Mouse (Mus musculus) olfactory bulb, adult 2 months (tissue): ENCODE results near the gene Col6a5. TPM values are rescaled to one million over a fixed set of nuclear protein-coding genes. Genes with fewer than 3 reads are reported as not detected.
A peak's percentile ranks its signal among the peaks of the same experiment; 100 is the strongest.
"Not testable (repeated sequence)": the region's sequence is repeated elsewhere in the genome, so short reads cannot be mapped to it uniquely, and the experiment has no call there.

ENCODE experiments used
- H3K27ac ChIP-seq: fragments of 200-500 bp; 2 replicates; pipeline ENCODE4 v1.5.1; 2012; ENCODE audit warnings: low read depth, low read length; ENCODE audit not compliant: insufficient read depth
- H3K4me1 ChIP-seq: fragments of 200-500 bp; 2 replicates; pipeline ENCODE4 v1.6.1; 2012; ENCODE audit warnings: low read length; ENCODE audit not compliant: control insufficient read depth, insufficient read depth
- H3K4me3 ChIP-seq: fragments of 200-500 bp; 2 replicates; pipeline ENCODE4 v1.5.1; 2012; ENCODE audit warnings: mild to moderate bottlenecking, low read depth, low read length, moderate library complexity; ENCODE audit not compliant: insufficient read depth
- CTCF ChIP-seq: fragments of 200-500 bp; IDR thresholded peaks from 2 replicates; pipeline ENCODE4 v1.5.1; 2012; ENCODE audit warnings: low read depth, mild to moderate bottlenecking, low read length, moderate library complexity; ENCODE audit not compliant: insufficient read depth
- POLR2A ChIP-seq: fragments of 200-500 bp; IDR thresholded peaks from 2 replicates; pipeline ENCODE4 v1.6.1; 2012; ENCODE audit warnings: mild to moderate bottlenecking, low read depth, low read length, moderate library complexity; ENCODE audit not compliant: insufficient read depth
- WGBS: fragments of 180-500 bp; shearing (Covaris S2); methylation state at CpG from one replicate; pipeline ENCODE4 v1.1.7; 2018; 5-methylcytosine and 5-hydroxymethylcytosine counted together
- polyA plus RNA-seq: library from polyadenylated mRNA; stranded (reverse); fragments of >200 nt; gene quantifications from 2 replicates; pipeline ENCODE4 v1.2.4, GENCODE M21; 2012; ENCODE audit warnings: low replicate concordance; ENCODE audit not compliant: missing spikeins, insufficient read depth, insufficient read length

The Col6a5 gene
- polyA plus RNA-seq, 1 experiment, result not detected

DNA sequence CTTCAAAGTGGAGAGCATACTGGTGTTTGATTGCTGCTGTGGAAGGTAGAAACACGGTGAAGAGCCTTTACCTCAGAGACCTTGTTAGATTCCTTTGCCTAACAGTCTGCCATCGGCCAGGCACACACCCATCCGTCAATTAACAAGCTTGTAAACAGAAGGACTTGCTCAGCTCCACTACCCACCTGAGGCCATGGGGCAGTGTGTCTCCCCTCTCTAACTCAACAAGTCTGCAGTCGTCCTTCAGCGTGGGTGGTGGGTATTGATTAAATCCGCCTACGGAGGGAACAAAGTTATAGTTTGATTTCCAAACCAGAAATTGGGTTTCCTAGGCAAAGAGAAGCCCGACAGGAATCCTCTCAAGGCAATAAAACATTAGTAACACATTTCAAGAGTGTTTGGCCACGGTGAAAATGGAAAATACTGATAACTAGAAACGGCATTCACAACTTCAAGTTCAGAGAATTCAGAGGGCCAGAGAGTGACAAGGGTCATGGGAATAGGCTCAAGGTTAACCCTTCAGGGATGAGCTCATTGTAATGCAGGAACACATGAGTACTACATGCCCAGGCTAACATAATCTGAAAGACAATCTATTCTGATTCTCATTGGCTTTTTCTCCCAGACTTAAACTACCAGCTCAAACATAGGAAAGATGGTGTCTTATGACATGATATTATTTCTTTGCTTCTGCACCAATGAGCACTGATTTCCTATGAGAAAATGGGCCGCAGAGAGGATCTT, 81.9 kb downstream of the Col6a5 start:
- WGBS, result 82% methylated on average over 11 of the region's 11 CpGs
- Histone ChIP-seq H3K27ac (no peak overlapping the region), H3K4me3 (no peak overlapping the region), H3K4me1 (no peaks in the 10 kb centered on the region)
- TF ChIP-seq POLR2A, result no peak
- no peak for TF ChIP-seq CTCF

DNA sequence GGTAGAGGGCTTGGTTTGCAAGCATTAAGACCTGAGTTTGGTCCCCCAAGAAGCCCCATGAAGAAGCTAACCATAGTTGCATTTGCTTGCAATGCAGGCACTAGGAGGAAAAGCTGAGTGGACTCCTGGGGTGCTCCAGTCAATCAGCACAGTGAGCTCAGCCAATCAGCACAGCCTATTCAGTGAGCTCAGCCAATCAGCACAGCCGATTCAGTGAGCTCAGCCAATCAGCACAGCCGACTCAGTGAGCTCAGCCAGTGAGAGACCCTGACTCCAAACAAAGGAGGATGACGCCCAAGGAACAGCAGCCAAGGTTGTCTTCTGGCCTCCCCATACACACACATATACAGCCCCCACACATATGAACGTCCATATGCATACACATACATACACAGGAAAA, 84.3 kb downstream of the Col6a5 start:
- H3K27ac ChIP-seq, result no peak overlapping the region
- WGBS, result 92% methylated on average over 4 of the region's 4 CpGs
- TF ChIP-seq POLR2A, result no peak
- H3K4me3 ChIP-seq, result no peak overlapping the region
- H3K4me1 ChIP-seq, result no peaks in the 10 kb centered on the region

DNA sequence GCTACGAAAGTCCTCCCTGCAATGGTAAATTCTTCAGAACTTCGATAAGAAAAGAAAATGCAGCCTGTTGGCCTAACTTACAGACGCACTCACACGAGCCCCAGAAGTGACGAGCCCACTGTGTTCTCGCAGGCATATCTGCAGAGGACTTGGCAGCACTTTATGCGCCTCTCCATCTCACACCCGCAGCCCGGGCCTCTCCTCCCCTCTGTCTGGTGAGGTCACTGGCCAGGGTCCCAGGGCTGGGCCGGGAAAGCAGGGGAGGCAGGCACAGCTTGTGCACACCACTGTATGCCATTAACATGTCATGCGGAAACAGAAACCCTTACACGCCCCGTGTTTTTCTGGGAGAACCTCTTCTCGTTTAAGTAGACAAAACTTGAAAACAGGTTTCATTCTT, 88.8 kb downstream of the Col6a5 start:
- TF ChIP-seq POLR2A (no peak), CTCF (no peak)
- WGBS, result 67% methylated on average over 14 of the region's 14 CpGs
- H3K4me1 ChIP-seq, result no peaks in the 10 kb centered on the region
- H3K4me3 ChIP-seq, result no peak overlapping the region
- H3K27ac ChIP-seq, result no peak overlapping the region

DNA sequence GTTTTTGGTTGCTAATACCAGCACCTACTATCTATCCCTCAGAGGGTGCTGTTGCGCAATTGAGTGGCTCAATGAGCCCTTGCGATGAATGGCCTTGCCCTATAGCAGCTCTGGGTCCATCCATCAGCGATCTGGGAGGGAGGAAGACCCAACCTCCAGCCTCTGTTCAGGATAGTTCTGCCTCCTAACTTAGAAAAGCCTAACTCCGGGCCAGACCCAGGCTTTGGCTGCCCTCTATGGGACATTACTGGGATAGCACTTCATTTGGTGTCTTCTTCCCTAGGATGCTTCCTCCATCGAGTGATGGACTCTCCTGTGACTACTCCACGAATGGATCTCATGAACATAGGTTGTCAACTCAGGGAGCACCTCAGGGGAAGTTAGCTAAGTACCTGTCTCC, 102.7 kb downstream of the Col6a5 start:
- Histone ChIP-seq H3K4me1 (peaks cover 2% of the 10 kb centered on the region; the same call in 1 of the 2 replicates), H3K4me3 (no peak overlapping the region), H3K27ac (no peak overlapping the region)
- WGBS, result 12% methylated on average over 6 of the region's 6 CpGs
- peak; percentile 64 for TF ChIP-seq CTCF
- TF ChIP-seq POLR2A, result no peak

DNA sequence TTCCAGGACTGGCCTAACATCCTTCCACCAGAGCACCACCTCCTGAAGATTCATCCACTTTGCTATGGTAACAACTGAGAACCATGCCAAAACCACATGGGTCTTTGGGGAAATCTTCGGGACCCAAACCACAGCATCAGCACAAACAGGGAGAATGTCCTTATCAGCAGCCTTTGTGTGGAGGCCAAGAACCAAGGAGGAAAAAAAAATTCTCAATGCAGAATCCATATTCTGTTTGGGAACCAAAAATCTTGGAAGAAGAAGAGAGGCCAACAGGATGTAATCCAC, 107.7 kb downstream of the Col6a5 start:
- H3K4me3 ChIP-seq, result no peak overlapping the region
- TF ChIP-seq CTCF (no peak), POLR2A (no peak)
- 59% methylated on average over 1 of the region's 1 CpGs for WGBS
- H3K27ac ChIP-seq, result no peak overlapping the region
- H3K4me1 ChIP-seq, result peaks cover 1% of the 10 kb centered on the region; the same call in 1 of the 2 replicates

DNA sequence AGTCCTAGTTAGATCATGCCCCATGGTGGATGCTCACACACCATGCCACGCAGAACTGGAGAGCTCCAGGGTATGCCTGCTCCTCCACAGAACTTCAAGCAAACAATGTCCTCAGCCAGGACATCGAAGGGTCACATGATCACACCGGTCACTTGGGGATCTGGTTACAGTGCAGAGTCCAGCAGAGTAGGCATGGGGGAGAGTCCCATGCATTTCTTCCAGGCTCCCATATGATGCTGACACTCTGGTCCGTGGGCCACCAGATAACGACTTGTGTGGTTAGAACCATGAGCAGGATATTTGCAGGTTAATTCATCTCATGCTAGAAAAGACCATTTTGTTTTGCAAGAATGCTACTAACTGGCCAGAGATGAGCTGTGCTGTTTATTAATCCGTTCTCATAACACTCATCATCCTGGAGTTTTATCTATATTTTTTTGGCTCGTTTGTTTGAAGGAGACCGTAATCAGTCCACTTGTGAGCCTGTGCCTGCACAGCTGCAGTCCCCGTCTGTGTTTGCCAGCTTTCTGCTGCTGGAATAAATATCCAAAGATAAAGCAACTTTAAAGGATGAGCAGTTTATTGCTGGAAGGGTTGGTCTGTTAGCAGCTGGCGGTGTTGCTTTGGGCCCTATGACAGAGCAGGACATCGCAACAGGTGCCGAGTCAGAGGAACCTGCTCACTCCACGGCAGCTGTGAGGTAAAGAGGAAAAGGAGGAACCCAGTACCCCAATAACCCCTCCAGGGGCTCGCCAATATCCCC, 108.2 kb downstream of the Col6a5 start:
- 77% methylated on average over 14 of the region's 14 CpGs for WGBS
- Histone ChIP-seq H3K27ac (no peak overlapping the region), H3K4me3 (no peak overlapping the region), H3K4me1 (no peaks in the 10 kb centered on the region)
- TF ChIP-seq CTCF (no peak), POLR2A (no peak)

DNA sequence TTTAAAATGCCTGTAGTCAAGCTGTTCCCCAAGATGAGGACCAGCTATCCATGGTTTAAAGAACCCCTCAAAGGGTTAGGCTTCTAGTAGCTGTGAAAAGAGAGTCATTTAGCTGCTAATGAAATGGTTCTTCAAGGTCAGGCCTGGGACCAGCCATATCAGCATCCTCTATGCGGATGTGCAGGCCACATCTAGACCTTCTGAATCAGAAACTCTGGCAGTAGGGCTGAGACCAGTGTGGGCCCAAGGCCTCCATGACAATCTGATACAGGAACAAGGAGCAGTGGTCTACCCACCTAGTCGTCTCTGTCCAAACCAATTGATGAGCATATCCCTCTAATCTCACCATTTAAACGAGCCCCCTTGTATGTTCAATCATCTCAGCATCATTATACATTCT, 109.4 kb downstream of the Col6a5 start:
- Histone ChIP-seq H3K4me3 (no peak overlapping the region), H3K27ac (no peak overlapping the region), H3K4me1 (no peaks in the 10 kb centered on the region)
- 85% methylated on average over 3 of the region's 3 CpGs for WGBS
- TF ChIP-seq CTCF (no peak), POLR2A (no peak)

DNA sequence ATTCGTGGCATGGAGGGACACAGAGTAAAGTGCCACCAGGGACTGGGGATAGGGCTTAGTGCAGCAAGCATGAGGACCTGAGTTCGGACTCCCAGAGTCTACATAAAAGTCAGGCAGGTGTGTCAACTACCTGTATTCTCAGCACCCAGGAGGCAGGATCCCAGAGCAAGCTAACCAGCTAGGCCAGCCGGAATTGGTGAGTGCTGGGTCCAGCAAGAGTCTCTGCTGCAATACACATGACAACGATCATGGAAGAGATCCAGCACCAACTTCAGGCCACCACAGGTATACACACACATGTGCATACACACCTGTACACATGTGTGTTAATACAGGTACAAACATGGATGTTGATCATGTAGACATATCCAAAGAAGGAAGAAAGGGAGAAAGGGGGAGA, 112.0 kb downstream of the Col6a5 start:
- TF ChIP-seq CTCF (no peak), POLR2A (no peak)
- WGBS, result 84% methylated on average over 4 of the region's 4 CpGs
- Histone ChIP-seq H3K4me3 (no peak overlapping the region), H3K27ac (no peak overlapping the region), H3K4me1 (no peaks in the 10 kb centered on the region)

DNA sequence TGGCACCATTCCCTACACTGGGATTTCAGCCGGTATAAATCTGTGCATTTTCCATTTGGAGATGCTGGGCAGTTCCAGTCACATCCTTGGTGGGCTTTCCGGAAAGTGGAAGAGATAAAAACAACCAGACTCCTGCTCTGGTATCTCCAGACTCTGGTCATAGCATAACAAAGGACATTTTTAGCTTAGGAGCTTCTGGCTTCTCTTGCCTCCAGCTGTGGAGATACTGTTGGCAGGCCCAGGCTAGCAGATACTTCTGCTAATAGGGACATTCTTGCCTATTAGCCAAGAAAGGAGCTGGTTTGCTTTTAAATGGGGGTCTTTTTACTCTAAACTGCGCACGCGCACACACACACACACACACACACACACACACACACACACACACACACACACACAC, 113.2 kb downstream of the Col6a5 start:
- Histone ChIP-seq H3K4me3 (no peak overlapping the region), H3K4me1 (no peaks in the 10 kb centered on the region), H3K27ac (no peak overlapping the region)
- TF ChIP-seq CTCF, result no peak
- TF ChIP-seq POLR2A, result no peak
- WGBS, result 96% methylated on average over 5 of the region's 5 CpGs

DNA sequence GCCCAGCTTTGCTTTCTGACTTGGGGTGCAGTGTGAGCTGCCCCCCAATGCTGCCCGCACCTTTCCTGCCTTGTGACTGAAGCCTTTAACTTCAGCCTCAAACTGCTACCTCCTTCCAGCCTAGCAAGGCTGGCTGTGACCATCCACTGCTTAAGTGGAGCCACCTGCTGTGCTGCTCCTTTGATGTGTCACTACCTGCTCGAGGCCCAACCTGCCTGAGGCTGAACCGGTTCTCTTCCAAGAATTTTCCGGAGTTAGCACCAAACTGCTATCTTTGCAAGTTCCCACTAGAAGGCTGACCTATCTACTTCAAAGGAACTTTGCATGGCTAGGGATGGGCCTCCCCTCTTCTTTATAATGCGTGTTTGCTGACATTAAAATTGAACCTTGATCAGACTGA, 119.1 kb downstream of the Col6a5 start:
- not testable (repeated sequence) for H3K4me3 ChIP-seq, H3K4me1 ChIP-seq, H3K27ac ChIP-seq
- 72% methylated on average over 5 of the region's 5 CpGs for WGBS
